Mouse (Mus musculus) neural tube, embryonic 13.5 days (tissue): ENCODE data around the gene Olfr878. TPM values are rescaled to one million over a fixed set of nuclear protein-coding genes. Genes with fewer than 3 reads are reported as not detected.

ENCODE experiments used
- ATAC-seq: fragments of 200-750 bp; cut with Nextera tagmentation; 2 replicates; pipeline ENCODE4 v1.8.0; 2017; ENCODE audit warnings: low read depth, mild to moderate bottlenecking, moderate TSS enrichment, moderate library complexity
- H3K27ac ChIP-seq: fragments of 300-500 bp; sonication (generic); replicated peaks from 2 replicates; pipeline ENCODE4 v1.5.1; 2015; ENCODE audit warnings: moderate library complexity, mild to moderate bottlenecking, inconsistent platforms
- H3K27me3 ChIP-seq: fragments of 300-500 bp; sonication (generic); 2 replicates; pipeline ENCODE4 v1.6.1; 2015; ENCODE audit warnings: mild to moderate bottlenecking, inconsistent platforms
- H3K36me3 ChIP-seq: fragments of 300-500 bp; sonication (generic); 2 replicates; pipeline ENCODE4 v1.6.1; 2015; ENCODE audit warnings: mild to moderate bottlenecking, inconsistent platforms
- H3K4me1 ChIP-seq: fragments of 300-500 bp; sonication (generic); replicated peaks from 2 replicates; pipeline ENCODE4 v1.6.1; 2015; ENCODE audit warnings: inconsistent platforms
- H3K4me2 ChIP-seq: fragments of 300-500 bp; sonication (generic); 2 replicates; pipeline ENCODE4 v1.6.1; 2015; ENCODE audit warnings: inconsistent platforms, mild to moderate bottlenecking, moderate library complexity
- H3K4me3 ChIP-seq: fragments of 300-500 bp; sonication (generic); 2 replicates; pipeline ENCODE4 v1.5.1; 2015; ENCODE audit warnings: mild to moderate bottlenecking, inconsistent platforms
- H3K9ac ChIP-seq: fragments of 300-500 bp; sonication (generic); 2 replicates; pipeline ENCODE4 v1.6.1; 2015; ENCODE audit warnings: moderate library complexity, mild to moderate bottlenecking, inconsistent platforms
- H3K9me3 ChIP-seq: fragments of 300-500 bp; sonication (generic); 2 replicates; pipeline ENCODE4 v1.6.1; 2016; ENCODE audit warnings: inconsistent platforms
- WGBS: fragments of 180-500 bp; shearing (Covaris S2); methylation state at CpG from one replicate; pipeline ENCODE4 v1.1.7; 2015; 5-methylcytosine and 5-hydroxymethylcytosine counted together
- polyA plus RNA-seq: library from polyadenylated mRNA; unstranded; fragments of >200 nt; fragmentation: Nextera tagmentation; extraction: Ambion mirVana; gene quantifications from 2 replicates; pipeline ENCODE4 v1.2.1, GENCODE M21; 2015

The Olfr878 gene
- polyA plus RNA-seq, 1 experiment from 2014 or later: not detected

DNA sequence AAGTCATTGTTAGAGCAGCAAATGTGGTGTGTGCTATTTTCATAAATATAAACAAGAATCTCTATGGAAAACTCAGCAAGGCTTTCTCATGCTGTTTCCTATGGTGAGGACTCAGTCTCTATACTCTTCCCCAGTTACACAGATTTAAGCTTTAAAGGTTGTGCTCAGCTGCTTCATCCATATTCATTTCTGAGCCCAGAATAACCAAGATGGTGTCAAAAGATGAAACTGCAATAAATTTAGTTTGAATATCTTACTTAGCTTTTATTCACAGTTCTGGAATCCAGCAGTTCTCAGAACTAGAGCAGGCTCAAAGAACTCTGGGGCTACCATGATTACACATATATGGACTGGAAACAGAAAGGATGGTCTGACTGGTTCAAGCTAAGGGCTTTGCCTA is 16.5 kb downstream of the Olfr878 start:
- no peak for ATAC-seq
- no peaks in the 10 kb centered on the region for H3K4me1 ChIP-seq
- no peak overlapping the region for H3K4me3 ChIP-seq

DNA sequence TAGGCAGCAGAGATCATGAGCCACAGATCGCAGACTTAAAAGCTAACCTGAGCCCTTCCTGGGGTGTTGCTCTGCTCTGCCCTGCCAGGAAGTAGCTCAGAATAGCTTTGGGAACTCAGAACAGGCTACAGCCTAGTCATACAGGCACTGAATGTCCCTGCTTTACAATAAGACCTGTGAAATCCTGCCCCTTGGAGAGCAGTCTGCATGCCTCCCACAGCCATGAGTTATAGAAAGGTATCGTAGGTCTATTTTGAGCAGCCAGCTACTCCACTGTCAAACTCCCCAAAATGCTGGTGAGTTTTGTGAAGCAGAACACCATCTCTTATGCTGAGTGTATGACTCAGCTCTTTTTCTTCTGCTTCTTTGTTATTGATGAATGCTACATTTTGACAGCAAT is 23.5 kb downstream of the Olfr878 start:
- Histone ChIP-seq H3K9me3 (no peaks in the 10 kb centered on the region), H3K4me3 (no peak overlapping the region), H3K27ac (no peak overlapping the region), H3K9ac (no peak overlapping the region), H3K36me3 (no peaks in the 10 kb centered on the region), H3K27me3 (no peaks in the 10 kb centered on the region), H3K4me2 (no peak overlapping the region), H3K4me1 (no peaks in the 10 kb centered on the region)
- 92% methylated on average over 2 of the region's 2 CpGs for WGBS
- ATAC-seq: no peak

More for the DNA sequence above, 16.5 kb downstream of the Olfr878 start:
- no peak overlapping the region for H3K9ac ChIP-seq
- H3K27me3 ChIP-seq: no peaks in the 10 kb centered on the region
- no peak overlapping the region for H3K4me2 ChIP-seq
- no peaks in the 10 kb centered on the region for H3K9me3 ChIP-seq
- H3K27ac ChIP-seq: no peak overlapping the region
- H3K36me3 ChIP-seq: no peaks in the 10 kb centered on the region

Other genes starting within 250 kb of the Olfr878 start
- 0.22 TPM in 1 of 2 replicates, not detected in the other for gene Panx3, start 248.6 kb upstream of the Olfr878 start, polyA plus RNA-seq
- not detected in 2 replicates for gene Olfr160, start 201.6 kb upstream of the Olfr878 start, polyA plus RNA-seq
- not detected in 2 replicates for gene Olfr874, start 172.7 kb upstream of the Olfr878 start, polyA plus RNA-seq
- not detected in 2 replicates for gene Olfr875, start 146.0 kb upstream of the Olfr878 start, polyA plus RNA-seq
- gene Olfr876, start 114.8 kb upstream of the Olfr878 start, polyA plus RNA-seq: not detected in 2 replicates
- not detected in 2 replicates for gene Olfr877, start 63.6 kb upstream of the Olfr878 start, polyA plus RNA-seq
- gene Olfr145, start 21.1 kb upstream of the Olfr878 start, polyA plus RNA-seq: not detected in 2 replicates
- gene Olfr881, start 74.0 kb downstream of the Olfr878 start, polyA plus RNA-seq: not detected in 2 replicates
- not detected in 2 replicates for gene Olfr883, start 108.0 kb downstream of the Olfr878 start, polyA plus RNA-seq
- not detected in 2 replicates for gene Olfr884, start 128.7 kb downstream of the Olfr878 start, polyA plus RNA-seq
- not detected in 2 replicates for gene Olfr885, start 143.5 kb downstream of the Olfr878 start, polyA plus RNA-seq
- gene Olfr887, start 166.2 kb downstream of the Olfr878 start, polyA plus RNA-seq: not detected in 2 replicates
- not detected in 2 replicates for gene Olfr888, start 190.3 kb downstream of the Olfr878 start, polyA plus RNA-seq
- 0.07 TPM in 2 replicates for gene Olfr889, start 197.4 kb downstream of the Olfr878 start, polyA plus RNA-seq
- not detected in 2 replicates for gene Olfr890, start 224.7 kb downstream of the Olfr878 start, polyA plus RNA-seq